Mouse (Mus musculus) ES-E14 (cell line): ENCODE measurements around the gene Klhl26.

Source experiments
- CHD2 ChIP-seq: IDR thresholded peaks from 2 replicates; pipeline ENCODE4 v1.6.1; 2014; ENCODE audit warnings: mild to moderate bottlenecking, low read depth, low read length, inconsistent platforms
- HCFC1 ChIP-seq: IDR thresholded peaks from 2 replicates; pipeline ENCODE4 v1.6.1; 2012; ENCODE audit warnings: low read length, inconsistent platforms, borderline replicate concordance; ENCODE audit not compliant: insufficient read depth
- MAFK ChIP-seq: IDR thresholded peaks from 2 replicates; pipeline ENCODE4 v1.6.1; 2014; ENCODE audit warnings: mild to moderate bottlenecking, low read depth, low read length, inconsistent platforms; ENCODE audit not compliant: insufficient read depth
- ZC3H11A ChIP-seq: IDR thresholded peaks from 2 replicates; pipeline ENCODE4 v1.6.1; 2012; ENCODE audit warnings: low read depth, mild to moderate bottlenecking, inconsistent platforms, low read length, borderline replicate concordance

DNA sequence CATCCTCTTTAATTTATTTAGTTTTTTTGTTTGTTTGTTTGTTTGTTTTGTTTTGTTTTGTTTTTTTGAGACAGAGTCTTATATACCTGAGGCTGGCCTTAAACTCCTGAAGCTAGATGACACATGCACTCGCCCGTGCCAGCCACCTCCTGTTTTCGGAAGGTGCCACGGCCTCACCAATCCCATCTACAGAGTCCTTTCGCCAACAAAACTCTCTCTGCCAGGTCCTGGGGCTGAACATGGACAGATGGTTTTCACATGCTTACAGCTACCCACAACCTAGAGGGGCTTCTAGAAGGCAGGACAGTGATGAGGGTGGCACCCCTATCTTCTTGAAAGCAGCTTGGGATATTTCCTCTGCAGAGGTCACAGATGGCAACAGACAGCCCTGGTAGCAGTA is 41.6 kb downstream of the Klhl26 start:
- TF ChIP-seq MAFK (no peak), ZC3H11A (no peak), CHD2 (no peak), HCFC1 (no peak)
